Mouse (Mus musculus) skeletal muscle tissue, adult 2 months (tissue): ENCODE results near the gene Il9r.

Experiments
- DNase-seq: peaks from one replicate; pipeline ENCODE4 v3.0.0-alpha.2; 2012; ENCODE audit warnings: low read depth, low spot score

Il9r gene

GRCm38 (mm10) chr11:32160341-32160740 lies 39.7 kb downstream of the Il9r start:
- DNase-seq, result no peak

GRCm38 (mm10) chr11:32159176-32159575 lies 40.9 kb downstream of the Il9r start:
- DNase-seq, result no peak

GRCm38 (mm10) chr11:32157791-32158594 lies 42.1 kb downstream of the Il9r start:
- DNase-seq, result no peak

- no peak for DNase-seq
These were observed 43.0 kb downstream of the Il9r start for GRCm38 (mm10) chr11:32156854-32157630.

GRCm38 (mm10) chr11:32153216-32153615 lies 46.9 kb downstream of the Il9r start:
- no peak for DNase-seq

- no peak for DNase-seq
These were observed 47.3 kb downstream of the Il9r start for GRCm38 (mm10) chr11:32152814-32153213.

- no peak for DNase-seq
These were observed 48.8 kb downstream of the Il9r start for GRCm38 (mm10) chr11:32151243-32151642.

- DNase-seq, result no peak
These were observed 50.5 kb downstream of the Il9r start for GRCm38 (mm10) chr11:32149605-32150004.

- no peak for DNase-seq
These were observed 57.3 kb downstream of the Il9r start for GRCm38 (mm10) chr11:32142771-32143170.

- no peak for DNase-seq
These were observed 58.2 kb downstream of the Il9r start for GRCm38 (mm10) chr11:32141627-32142586.

GRCm38 (mm10) chr11:32141034-32141433 lies 59.0 kb downstream of the Il9r start:
- DNase-seq, result peak; percentile 21

GRCm38 (mm10) chr11:32139528-32139961 lies 60.5 kb downstream of the Il9r start:
- DNase-seq, result no peak

- DNase-seq, result no peak
These were observed 61.5 kb downstream of the Il9r start for GRCm38 (mm10) chr11:32138614-32138964.

- DNase-seq, result no peak
These were observed 62.1 kb downstream of the Il9r start for GRCm38 (mm10) chr11:32137719-32138613.
